Mouse (Mus musculus) stomach, postnatal 0 days (tissue): Measurements from ENCODE around the gene Pde2a.

Experiments used
- CTCF ChIP-seq: IDR thresholded peaks from 2 replicates; pipeline ENCODE4 v1.5.1; 2016; ENCODE audit warnings: antibody characterized with exemption, low read depth, mild to moderate bottlenecking, moderate library complexity
- EP300 ChIP-seq: optimal IDR thresholded peaks from 2 replicates; pipeline ENCODE3; 2016; ENCODE audit warnings: antibody characterized with exemption

DNA sequence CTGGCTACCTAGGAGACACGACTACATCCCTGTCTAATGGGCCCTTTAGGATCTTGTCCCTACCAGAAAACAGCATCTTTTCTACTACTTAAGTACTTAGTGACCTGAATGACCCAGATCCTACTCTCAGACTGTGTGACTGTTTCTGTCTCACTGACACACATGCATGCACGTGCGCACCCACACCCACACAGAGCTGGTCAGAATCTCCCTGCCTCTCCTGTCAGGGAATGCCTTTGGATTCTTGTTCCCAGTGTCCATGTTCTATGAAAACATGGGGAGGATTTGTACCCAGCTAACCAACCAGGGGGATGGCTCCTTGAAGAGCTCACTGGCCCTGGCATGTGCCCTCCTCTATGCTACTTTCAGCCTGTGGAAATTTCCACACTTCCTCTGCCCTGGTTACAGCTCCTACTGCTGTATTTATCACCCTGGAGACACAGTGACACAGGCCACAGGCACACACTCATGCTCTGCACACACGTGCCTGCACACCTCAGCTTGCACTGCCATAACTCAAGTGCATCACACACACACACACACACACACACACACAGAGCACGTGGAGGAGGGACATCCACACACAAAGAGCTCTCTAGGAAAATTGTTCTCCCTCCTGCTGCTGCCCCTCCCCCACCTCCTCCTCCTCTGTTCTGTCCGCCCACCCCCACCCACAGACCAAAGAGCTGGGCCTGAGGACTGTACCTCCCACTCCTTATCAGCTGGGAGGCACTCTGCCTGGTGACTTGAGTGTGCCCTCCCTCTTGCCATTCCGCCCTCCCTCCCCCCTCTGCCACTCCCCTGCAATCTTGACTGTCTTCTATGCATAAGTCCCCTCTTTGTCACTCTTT lies 6.6 kb upstream of the Pde2a start:
- TF ChIP-seq CTCF (no peak), EP300 (no peak)
